Mouse (Mus musculus) lung, embryonic 14.5 days (tissue): ENCODE measurements at regions not wholly inside any gene's neighbourhood (a gene's known extent, or its start where the extent isn't known, plus 50 kb on each side); places are given as distances from the start of the nearest gene placed in this dataset.

Experiments
- ATAC-seq: fragments of 200-750 bp; cut with Nextera tagmentation; 2 replicates; pipeline ENCODE4 v1.8.0; 2017; ENCODE audit warnings: mild to moderate bottlenecking, moderate TSS enrichment, moderate library complexity; ENCODE audit not compliant: insufficient read depth
- DNase-seq: peaks from one replicate; pipeline ENCODE4 v3.0.0-alpha.2; 2015
- H3K27ac ChIP-seq: fragments of 300-500 bp; sonication (generic); 2 replicates; pipeline ENCODE4 v1.5.1; 2014; ENCODE audit warnings: low read depth, mild to moderate bottlenecking, moderate library complexity
- H3K27me3 ChIP-seq: fragments of 300-500 bp; sonication (generic); 2 replicates; pipeline ENCODE4 v1.6.1; 2014; ENCODE audit warnings: low read length, control low read depth; ENCODE audit not compliant: insufficient read depth
- H3K36me3 ChIP-seq: fragments of 300-500 bp; sonication (generic); 2 replicates; pipeline ENCODE4 v1.6.1; 2014; ENCODE audit warnings: control low read depth; ENCODE audit not compliant: insufficient read depth
- H3K4me1 ChIP-seq: fragments of 300-500 bp; sonication (generic); 2 replicates; pipeline ENCODE4 v1.6.1; 2014; ENCODE audit warnings: antibody characterized with exemption, control low read depth; ENCODE audit not compliant: insufficient read depth
- H3K4me2 ChIP-seq: fragments of 300-500 bp; sonication (generic); 2 replicates; pipeline ENCODE4 v1.6.1; 2014; ENCODE audit warnings: mild to moderate bottlenecking
- H3K4me3 ChIP-seq: fragments of 300-500 bp; sonication (generic); 2 replicates; pipeline ENCODE4 v1.5.1; 2014; ENCODE audit warnings: low read depth, low read length
- H3K9ac ChIP-seq: fragments of 300-500 bp; sonication (generic); 2 replicates; pipeline ENCODE4 v1.6.1; 2014
- H3K9me3 ChIP-seq: fragments of 300-500 bp; sonication (generic); 2 replicates; pipeline ENCODE4 v1.6.1; 2016; ENCODE audit warnings: low read depth, low read length, control low read depth
- CTCF ChIP-seq: IDR thresholded peaks from 2 replicates; pipeline ENCODE4 v1.5.1; 2016; ENCODE audit warnings: antibody characterized with exemption, low read depth
- WGBS: fragments of 180-500 bp; shearing (Covaris S2); extraction: QIAGEN DNeasy Blood & Tissue Kit; methylation state at CpG from one replicate; pipeline ENCODE4 v1.1.7; 2014; 5-methylcytosine and 5-hydroxymethylcytosine counted together

- H3K27me3 ChIP-seq = no peaks in the 10 kb centered on the region
- no peak overlapping the region for H3K27ac ChIP-seq
- no peak overlapping the region for H3K4me2 ChIP-seq
- ATAC-seq = no peak
- no peak overlapping the region for H3K9ac ChIP-seq
- TF ChIP-seq CTCF = no peak
- H3K4me3 ChIP-seq = no peak overlapping the region
- no peaks in the 10 kb centered on the region for H3K4me1 ChIP-seq
- H3K36me3 ChIP-seq = no peaks in the 10 kb centered on the region
- DNase-seq = no peak
- no peaks in the 10 kb centered on the region for H3K9me3 ChIP-seq
- 71% methylated on average over 13 of the region's 13 CpGs for WGBS
Observed at GRCm38 (mm10) chr3:39712795-39713709, 818.0 kb upstream of the Intu start.

GRCm38 (mm10) chr3:39714056-39714592 is 817.0 kb upstream of the Intu start:
- Histone ChIP-seq H3K9me3 (no peaks in the 10 kb centered on the region), H3K4me3 (no peak overlapping the region), H3K27ac (no peak overlapping the region), H3K4me2 (no peak overlapping the region), H3K4me1 (no peaks in the 10 kb centered on the region), H3K36me3 (no peaks in the 10 kb centered on the region), H3K27me3 (no peaks in the 10 kb centered on the region), H3K9ac (no peak overlapping the region)
- no peak for ATAC-seq
- WGBS = 66% methylated on average over 5 of the region's 5 CpGs
- DNase-seq = no peak
- no peak for TF ChIP-seq CTCF

- Histone ChIP-seq H3K4me1 (no peaks in the 10 kb centered on the region), H3K36me3 (no peaks in the 10 kb centered on the region), H3K27ac (peak overlapping the region; percentile 85), H3K9ac (no peak overlapping the region), H3K9me3 (no peaks in the 10 kb centered on the region), H3K4me3 (no peak overlapping the region), H3K27me3 (no peaks in the 10 kb centered on the region), H3K4me2 (no peak overlapping the region; the same call in 1 of the 2 replicates)
- peak; percentile 89 for DNase-seq
- WGBS = 27% methylated on average over 11 of the region's 11 CpGs
- TF ChIP-seq CTCF = no peak
- ATAC-seq = peak; percentile 97
Observed at GRCm38 (mm10) chr3:39718946-39719545, 812.0 kb upstream of the Intu start.

DNA sequence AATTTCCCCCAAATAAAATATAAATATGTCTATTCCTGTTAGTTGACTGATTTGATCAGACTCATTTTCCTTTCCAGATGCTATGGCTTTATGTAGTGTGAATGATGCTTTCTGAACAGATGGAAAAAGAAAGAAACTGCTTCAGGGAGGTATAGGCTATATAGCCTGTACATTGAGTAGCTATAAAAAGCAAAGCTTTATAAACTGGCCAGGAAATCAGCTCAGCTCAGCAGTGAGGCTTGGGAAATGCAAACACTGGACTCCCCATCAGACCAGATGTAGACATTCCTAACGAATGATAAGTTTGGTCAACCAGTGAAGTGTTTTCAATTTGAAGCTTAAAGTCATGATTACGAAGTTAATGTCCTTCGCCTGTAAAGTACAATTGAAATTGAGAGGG is 805.3 kb upstream of the Intu start:
- 0 out of 2 replicates have a peak overlapping the region, but pooled peaks have one; percentile 18 for H3K27ac ChIP-seq
- no peaks in the 10 kb centered on the region for H3K9me3 ChIP-seq
- no peaks in the 10 kb centered on the region for H3K36me3 ChIP-seq
- no peak overlapping the region for H3K9ac ChIP-seq
- DNase-seq = peak; percentile 47
- H3K27me3 ChIP-seq = no peaks in the 10 kb centered on the region
- no peaks in the 10 kb centered on the region for H3K4me1 ChIP-seq
- no peak for TF ChIP-seq CTCF
- 31% methylated on average over 3 of the region's 3 CpGs for WGBS
- ATAC-seq = peak; percentile 82
- H3K4me2 ChIP-seq = no peak overlapping the region
- H3K4me3 ChIP-seq = no peak overlapping the region

- DNase-seq (no peak), ATAC-seq (no peak)
- Histone ChIP-seq H3K4me2 (no peak overlapping the region), H3K9ac (no peak overlapping the region), H3K4me1 (no peaks in the 10 kb centered on the region), H3K27me3 (no peaks in the 10 kb centered on the region), H3K9me3 (no peaks in the 10 kb centered on the region), H3K4me3 (no peak overlapping the region), H3K27ac (no peak overlapping the region), H3K36me3 (no peaks in the 10 kb centered on the region)
- WGBS = 50% methylated on average over 1 of the region's 1 CpGs
- no peak for TF ChIP-seq CTCF
Observed at GRCm38 (mm10) chr3:39736639-39737038, 794.4 kb upstream of the Intu start.

GRCm38 (mm10) chr3:39745947-39746346 is 785.1 kb upstream of the Intu start:
- Histone ChIP-seq H3K27ac (no peak overlapping the region), H3K9ac (no peak overlapping the region), H3K4me2 (no peak overlapping the region), H3K4me3 (no peak overlapping the region), H3K36me3 (no peaks in the 10 kb centered on the region), H3K27me3 (no peaks in the 10 kb centered on the region), H3K4me1 (no peaks in the 10 kb centered on the region), H3K9me3 (no peaks in the 10 kb centered on the region)
- no peak for TF ChIP-seq CTCF
- ATAC-seq (no peak), DNase-seq (no peak)
- 92% methylated on average over 2 of the region's 2 CpGs for WGBS

- no peak overlapping the region for H3K27ac ChIP-seq
- H3K9ac ChIP-seq = no peak overlapping the region
Observed at GRCm38 (mm10) chr3:39768981-39769568, 762.0 kb upstream of the Intu start.

More at GRCm38 (mm10) chr3:39768981-39769568, 762.0 kb upstream of the Intu start:
- H3K27me3 ChIP-seq = no peaks in the 10 kb centered on the region
- H3K9me3 ChIP-seq = no peaks in the 10 kb centered on the region
- peak; percentile 72 for DNase-seq
- peaks cover 8% of the 10 kb centered on the region for H3K4me1 ChIP-seq
- 42% methylated on average over 6 of the region's 6 CpGs for WGBS
- no peak overlapping the region for H3K4me2 ChIP-seq
- H3K36me3 ChIP-seq = no peaks in the 10 kb centered on the region
- peak; percentile 80 for ATAC-seq
- no peak overlapping the region for H3K4me3 ChIP-seq
- no peak for TF ChIP-seq CTCF
